Mouse (Mus musculus) cerebellum, postnatal 36 days (tissue): Measurements from ENCODE around the gene Lrp6.

Experiments used
- DNase-seq, 2 experiments: peaks; one replicate each; pipeline ENCODE4 v3.0.0; 2021 to 2022; ENCODE audit warnings: mixed read lengths in 2 of 2

Gene Lrp6

DNA sequence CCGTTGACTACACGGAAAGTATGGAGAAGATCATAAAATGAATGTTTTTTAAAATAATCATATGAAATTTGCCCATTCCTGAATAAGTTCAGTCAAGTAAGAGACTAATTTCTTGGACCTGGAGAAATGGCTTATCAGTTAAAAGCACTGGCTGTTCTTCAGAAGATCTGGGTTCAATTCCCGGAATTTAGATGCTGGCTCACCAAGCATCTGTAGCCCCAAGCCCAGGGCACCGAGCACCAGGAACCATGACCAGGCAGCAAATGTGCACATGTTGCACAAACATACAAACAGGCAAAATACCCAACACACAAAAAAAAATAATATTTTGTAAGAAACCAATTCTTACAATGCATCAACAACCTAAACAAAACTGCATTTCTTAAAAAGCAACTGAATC is 37.4 kb downstream of the Lrp6 start:
- no peak for DNase-seq

DNA sequence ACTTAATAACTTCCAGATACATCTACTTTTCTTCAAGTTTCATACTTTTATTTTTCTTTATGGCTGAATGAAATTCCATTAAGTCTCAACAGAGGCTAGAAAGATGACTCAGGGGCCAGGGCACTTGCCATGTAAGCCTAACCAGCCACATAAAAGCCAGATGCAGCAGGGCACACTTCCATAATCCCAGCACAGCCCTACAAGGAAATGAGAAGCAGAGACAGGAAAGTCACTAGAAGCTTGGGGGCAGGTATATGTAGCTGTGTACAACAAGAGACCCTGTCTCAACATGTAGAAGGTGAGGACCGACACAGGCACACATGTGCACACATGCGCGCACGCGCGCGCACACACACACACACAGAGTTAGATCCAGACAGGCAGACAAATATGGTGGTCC is 38.4 kb downstream of the Lrp6 start:
- no peak for DNase-seq

DNA sequence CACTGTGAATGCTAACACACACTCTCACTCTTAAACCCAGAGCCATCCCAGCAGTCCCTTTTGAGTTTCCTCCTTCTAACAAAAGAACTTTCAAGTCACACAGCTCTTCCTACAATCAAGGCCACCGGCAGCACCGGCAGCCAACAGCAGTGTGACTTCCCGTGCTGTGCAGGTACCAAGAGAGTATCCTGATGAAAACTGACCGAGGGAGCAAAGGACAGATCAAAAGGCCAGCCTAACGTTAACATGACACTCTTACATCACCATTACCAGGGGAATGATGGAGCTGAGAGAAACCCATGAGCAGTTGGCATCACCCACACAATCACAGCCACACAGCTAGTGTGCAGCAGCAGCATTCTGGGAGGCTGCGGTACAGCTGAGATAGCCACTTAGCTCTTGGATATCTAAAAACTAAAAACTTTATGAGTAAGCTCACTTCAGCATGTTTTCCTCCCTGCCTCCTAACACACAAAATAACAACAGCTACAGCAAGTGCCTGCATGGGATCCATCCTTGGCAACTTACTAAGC is 39.1 kb downstream of the Lrp6 start:
- no peak for DNase-seq

- DNase-seq: no peak
Observed at GRCm38 (mm10) chr6:134526821-134527595, 39.8 kb downstream of the Lrp6 start.

- no peak for DNase-seq
Observed at GRCm38 (mm10) chr6:134526275-134526674, 40.5 kb downstream of the Lrp6 start.

GRCm38 (mm10) chr6:134521411-134521810 is 45.4 kb downstream of the Lrp6 start:
- DNase-seq: no peak

GRCm38 (mm10) chr6:134520821-134521220 is 45.9 kb downstream of the Lrp6 start:
- no peak for DNase-seq

- no peak for DNase-seq
Observed at GRCm38 (mm10) chr6:134518450-134518849, 48.3 kb downstream of the Lrp6 start.

DNA sequence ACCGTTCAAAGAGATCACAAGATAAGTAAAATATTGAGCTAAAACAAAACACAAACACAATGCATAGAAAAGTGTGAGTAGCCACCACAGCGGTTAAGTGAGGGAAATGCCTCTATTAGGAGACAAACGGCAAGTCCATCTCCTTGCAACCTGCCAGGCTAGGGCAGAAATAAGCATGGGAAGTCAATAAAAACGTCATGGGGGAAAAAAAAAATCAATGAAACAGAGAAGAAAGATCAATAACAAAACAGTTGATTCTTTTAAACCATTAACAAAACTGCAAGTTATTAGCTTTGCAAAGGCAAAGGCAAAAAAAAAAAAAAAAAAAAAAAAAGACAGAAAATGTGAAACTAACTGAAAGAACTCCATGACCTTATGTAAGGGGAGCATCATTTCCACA is 49.6 kb downstream of the Lrp6 start:
- no peak for DNase-seq

- no peak for DNase-seq
Observed at GRCm38 (mm10) chr6:134515416-134515815, 51.3 kb downstream of the Lrp6 start.

GRCm38 (mm10) chr6:134513896-134514510 is 52.8 kb downstream of the Lrp6 start:
- no peak for DNase-seq

GRCm38 (mm10) chr6:134513011-134513410 is 53.8 kb downstream of the Lrp6 start:
- DNase-seq: no peak

DNA sequence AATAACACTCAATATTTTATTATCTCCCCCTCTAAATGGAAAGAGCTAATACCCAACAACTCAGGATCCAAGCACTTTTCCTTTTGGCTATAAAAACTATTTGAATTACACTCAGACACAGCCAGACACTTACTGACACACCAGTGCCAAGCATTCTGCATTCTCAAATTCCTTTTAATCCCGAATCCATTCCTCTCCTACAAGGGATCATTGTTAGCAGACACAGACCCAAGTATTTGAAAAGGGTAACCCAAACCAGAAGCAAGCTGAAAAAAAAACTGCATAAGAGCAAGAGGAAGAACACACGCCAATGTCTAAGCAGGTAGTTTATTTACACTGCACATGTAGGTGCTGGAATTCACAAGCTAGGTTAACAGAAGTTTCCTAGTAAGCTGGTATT is 54.3 kb downstream of the Lrp6 start:
- DNase-seq: no peak

GRCm38 (mm10) chr6:134511118-134511517 is 55.6 kb downstream of the Lrp6 start:
- no peak for DNase-seq

DNA sequence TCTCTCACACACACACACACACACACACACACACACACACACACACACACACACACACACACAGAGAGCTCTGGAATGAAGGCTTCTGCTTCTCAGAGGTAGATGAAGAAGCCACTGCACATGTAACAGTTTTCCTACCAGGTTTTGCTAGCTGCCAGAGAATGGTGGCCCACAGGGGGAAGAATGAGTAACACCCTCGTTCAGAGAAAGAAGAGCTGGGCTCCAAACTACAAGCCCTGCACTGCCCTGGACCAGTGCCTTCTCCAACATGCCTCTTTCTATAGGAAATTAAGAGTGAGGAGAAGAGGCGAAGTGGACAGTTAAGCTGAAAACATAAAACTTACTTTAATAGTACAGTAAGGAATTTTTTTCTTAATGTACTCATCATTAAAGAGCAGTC is 56.5 kb downstream of the Lrp6 start:
- DNase-seq: no peak

DNA sequence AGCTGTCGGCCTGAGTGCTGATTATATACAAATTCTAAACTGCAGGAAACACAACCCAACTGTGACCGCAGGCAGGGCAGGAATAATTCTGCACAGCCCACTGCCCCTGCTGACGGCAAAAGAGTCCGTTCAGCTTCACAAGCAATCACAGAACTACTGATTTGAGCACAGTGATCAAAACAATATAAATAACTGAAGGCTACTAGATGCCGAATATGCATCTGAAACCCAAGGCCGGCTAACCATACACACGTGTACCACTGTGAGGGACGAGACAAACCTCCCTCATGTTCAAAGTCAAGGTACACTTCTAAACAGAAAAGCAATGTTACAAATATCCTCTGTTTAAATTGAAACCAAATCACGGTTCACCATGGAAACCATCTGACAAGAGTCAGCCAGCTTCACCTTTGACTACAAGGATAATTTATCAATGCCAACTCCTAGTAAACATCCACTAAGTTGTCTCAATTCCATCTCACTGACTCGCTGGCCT is 57.0 kb downstream of the Lrp6 start:
- DNase-seq: no peak

DNA sequence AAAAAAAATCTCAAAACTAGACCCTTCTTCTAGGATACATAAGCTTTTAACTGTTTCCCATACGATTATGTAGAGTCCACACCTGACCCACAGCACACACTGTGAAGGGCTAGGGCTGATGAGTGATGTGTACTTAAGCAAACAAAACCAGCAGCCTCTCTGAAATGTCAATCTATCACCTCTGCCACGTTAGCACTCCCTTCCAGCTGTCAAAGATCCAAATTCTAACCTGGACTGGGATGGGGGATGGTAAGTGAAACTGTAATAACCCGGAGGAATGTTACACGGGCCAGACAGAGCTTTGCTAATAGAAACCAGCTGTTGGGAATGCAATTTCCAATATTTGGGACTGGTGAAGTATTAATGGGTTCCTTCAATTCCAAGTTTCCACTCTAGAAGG is 61.9 kb downstream of the Lrp6 start:
- no peak for DNase-seq

GRCm38 (mm10) chr6:134502335-134502734 is 64.4 kb downstream of the Lrp6 start:
- DNase-seq: no peak

- no peak for DNase-seq
Observed at GRCm38 (mm10) chr6:134500381-134501162, 66.2 kb downstream of the Lrp6 start.

- DNase-seq: no peak
Observed at GRCm38 (mm10) chr6:134499089-134499488, 67.7 kb downstream of the Lrp6 start.

- DNase-seq: no peak
Observed at GRCm38 (mm10) chr6:134498518-134498917, 68.2 kb downstream of the Lrp6 start.

DNA sequence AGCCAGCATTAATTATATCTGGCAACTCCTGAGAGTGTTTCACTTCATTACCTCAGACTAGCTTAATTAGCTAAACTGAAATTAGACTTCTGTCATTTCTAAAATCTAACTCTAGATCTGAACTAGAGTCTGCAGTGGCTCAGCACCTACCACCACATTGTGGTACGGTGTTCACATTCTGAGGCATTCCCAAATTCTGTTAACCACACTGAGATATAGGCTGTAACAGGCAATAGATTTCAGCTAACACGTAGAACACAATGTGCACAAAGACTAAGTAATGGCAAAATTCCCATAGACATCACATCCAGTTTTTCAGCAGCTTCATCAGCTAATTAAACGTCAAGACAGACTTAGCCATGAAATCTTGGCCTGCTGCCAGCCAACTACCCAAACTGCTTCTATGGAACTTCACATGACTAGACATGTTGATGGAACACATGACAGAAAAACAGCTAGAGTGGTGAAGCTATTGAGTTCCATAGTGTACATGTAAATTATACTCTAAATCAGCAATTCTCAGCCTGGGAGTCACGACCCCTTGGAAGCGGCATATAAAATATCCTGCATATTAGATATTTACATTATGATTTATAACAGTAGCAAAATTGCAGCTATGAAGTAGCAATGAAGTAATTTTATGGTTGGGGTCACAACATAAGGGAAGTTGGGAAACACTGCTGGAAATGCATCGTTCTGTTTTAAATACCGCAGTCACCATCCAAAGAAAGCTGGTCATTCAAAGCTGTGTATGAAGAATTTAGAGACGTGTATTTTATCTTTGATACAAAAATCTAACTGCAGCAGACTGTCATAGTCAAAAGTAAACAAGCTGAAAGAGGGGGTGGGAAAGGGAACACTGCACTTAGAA is 71.7 kb downstream of the Lrp6 start:
- peak in 1 of 2 experiments; percentile 24 for DNase-seq
